Mouse (Mus musculus) CD8-positive naive resting alpha-beta T cell, adult 57 days (primary cell): ENCODE measurements around the gene Slc6a16. TPM values are rescaled to one million over a fixed set of nuclear protein-coding genes. Genes with fewer than 3 reads are reported as not detected.

Experiments used
- total RNA-seq: library from RNA; stranded (reverse); gene quantifications from one replicate; pipeline ENCODE4 v1.2.4, GENCODE M21; 2023

The Slc6a16 gene
- not detected for total RNA-seq

GRCm38 (mm10) chr7:45240633-45241388 is at the start of gene Slc6a16:
TSS of gene Slc6a16 (plus strand) at chr7:45241085.

GRCm38 (mm10) chr7:45204380-45205143 is 36.3 kb upstream of the Slc6a16 start, which contains the start of gene Ccdc155:
TSS of gene Ccdc155 (minus strand) at chr7:45204892.

GRCm38 (mm10) chr7:45211851-45212251 is 29.0 kb upstream of the Slc6a16 start, which contains the start of gene Dkkl1:
TSS of gene Dkkl1 (minus strand) at chr7:45212147.

GRCm38 (mm10) chr7:45215673-45216441 is 25.0 kb upstream of the Slc6a16 start, which contains the start of gene Tead2:
TSS of gene Tead2 (plus strand) at chr7:45215753.

GRCm38 (mm10) chr7:45238723-45239496 is 2.0 kb upstream of the Slc6a16 start, which contains the start of gene Cd37:
TSS of gene Cd37 (minus strand) at chr7:45239115.

GRCm38 (mm10) chr7:45277136-45277760 is 36.4 kb downstream of the Slc6a16 start, which contains the start of gene Slc6a21:
TSS of gene Slc6a21 (plus strand) at chr7:45277513.

Other genes with a start within 250 kb of the Slc6a16 start
- gene Irf3, start 243.4 kb upstream of the Slc6a16 start, total RNA-seq = 127 TPM
- gene Bcl2l12, start 242.4 kb upstream of the Slc6a16 start, total RNA-seq = 20.4 TPM
- gene Scaf1, start 224.7 kb upstream of the Slc6a16 start, total RNA-seq = 77.3 TPM
- 11.4 TPM for gene Rras, start 223.1 kb upstream of the Slc6a16 start, total RNA-seq
- gene Prr12, start 188.2 kb upstream of the Slc6a16 start, total RNA-seq = 65.4 TPM
- 59.3 TPM for gene Nosip, start 178.7 kb upstream of the Slc6a16 start, total RNA-seq
- 1.7 TPM for gene Prrg2, start 178.4 kb upstream of the Slc6a16 start, total RNA-seq
- gene Rcn3, start 148.9 kb upstream of the Slc6a16 start, total RNA-seq = 28.4 TPM
- gene Fcgrt, start 137.2 kb upstream of the Slc6a16 start, total RNA-seq = 49.4 TPM
- 3,136 TPM for gene Rps11, start 116.6 kb upstream of the Slc6a16 start, total RNA-seq
- 5,943 TPM for gene Rpl13a, start 112.3 kb upstream of the Slc6a16 start, total RNA-seq
- 1.6 TPM for gene Gm45713, start 104.9 kb upstream of the Slc6a16 start, total RNA-seq
- gene Flt3l, start 104.7 kb upstream of the Slc6a16 start, total RNA-seq = 167 TPM
- 32.4 TPM for gene Pih1d1, start 86.8 kb upstream of the Slc6a16 start, total RNA-seq
- gene Aldh16a1, start 86.5 kb upstream of the Slc6a16 start, total RNA-seq = 60.3 TPM
- not detected for gene Slc17a7, start 77.1 kb upstream of the Slc6a16 start, total RNA-seq
- not detected for gene Gfy, start 61.5 kb upstream of the Slc6a16 start, total RNA-seq
- not detected for gene Pth2, start 60.1 kb upstream of the Slc6a16 start, total RNA-seq
- gene Ccdc155, start 36.2 kb upstream of the Slc6a16 start, total RNA-seq = 0.83 TPM
- not detected for gene Dkkl1, start 28.9 kb upstream of the Slc6a16 start, total RNA-seq
- not detected for gene Tead2, start 25.3 kb upstream of the Slc6a16 start, total RNA-seq
- gene Cd37, start 2.0 kb upstream of the Slc6a16 start, total RNA-seq = 321 TPM
- not detected for gene Slc6a21, start 36.4 kb downstream of the Slc6a16 start, total RNA-seq
- gene Trpm4, start 92.7 kb downstream of the Slc6a16 start, total RNA-seq = 7.7 TPM
- not detected for gene Hrc, start 94.2 kb downstream of the Slc6a16 start, total RNA-seq
- gene Ppfia3, start 125.9 kb downstream of the Slc6a16 start, total RNA-seq = 0.21 TPM
- gene Lin7b, start 129.5 kb downstream of the Slc6a16 start, total RNA-seq = 1.3 TPM
- gene Snrnp70, start 154.7 kb downstream of the Slc6a16 start, total RNA-seq = 624 TPM
- gene Kcna7, start 164.6 kb downstream of the Slc6a16 start, total RNA-seq = not detected
- gene Ntf5, start 172.6 kb downstream of the Slc6a16 start, total RNA-seq = not detected
- gene Lhb, start 179.7 kb downstream of the Slc6a16 start, total RNA-seq = not detected
- 10.5 TPM for gene Gys1, start 193.8 kb downstream of the Slc6a16 start, total RNA-seq
- 51.4 TPM for gene Ruvbl2, start 197.0 kb downstream of the Slc6a16 start, total RNA-seq
- gene Ftl1, start 218.8 kb downstream of the Slc6a16 start, total RNA-seq = 405 TPM
- gene Bax, start 225.8 kb downstream of the Slc6a16 start, total RNA-seq = 82.1 TPM
- gene Tulp2, start 240.8 kb downstream of the Slc6a16 start, total RNA-seq = not detected
- gene Gm45808, start 245.7 kb downstream of the Slc6a16 start, total RNA-seq = not detected
- 1.1 TPM for gene Dhdh, start 247.7 kb downstream of the Slc6a16 start, total RNA-seq